Mouse (Mus musculus) urinary bladder, postnatal 25 days (tissue): ENCODE data around the gene Dna2.
"Not testable (repeated sequence)": the region's sequence is repeated elsewhere in the genome, so short reads cannot be mapped to it uniquely, and the experiment has no call there.

ENCODE experiments used
- DNase-seq: peaks from one replicate; pipeline ENCODE4 v3.0.0; 2022; ENCODE audit warnings: low spot score

The Dna2 gene

DNA sequence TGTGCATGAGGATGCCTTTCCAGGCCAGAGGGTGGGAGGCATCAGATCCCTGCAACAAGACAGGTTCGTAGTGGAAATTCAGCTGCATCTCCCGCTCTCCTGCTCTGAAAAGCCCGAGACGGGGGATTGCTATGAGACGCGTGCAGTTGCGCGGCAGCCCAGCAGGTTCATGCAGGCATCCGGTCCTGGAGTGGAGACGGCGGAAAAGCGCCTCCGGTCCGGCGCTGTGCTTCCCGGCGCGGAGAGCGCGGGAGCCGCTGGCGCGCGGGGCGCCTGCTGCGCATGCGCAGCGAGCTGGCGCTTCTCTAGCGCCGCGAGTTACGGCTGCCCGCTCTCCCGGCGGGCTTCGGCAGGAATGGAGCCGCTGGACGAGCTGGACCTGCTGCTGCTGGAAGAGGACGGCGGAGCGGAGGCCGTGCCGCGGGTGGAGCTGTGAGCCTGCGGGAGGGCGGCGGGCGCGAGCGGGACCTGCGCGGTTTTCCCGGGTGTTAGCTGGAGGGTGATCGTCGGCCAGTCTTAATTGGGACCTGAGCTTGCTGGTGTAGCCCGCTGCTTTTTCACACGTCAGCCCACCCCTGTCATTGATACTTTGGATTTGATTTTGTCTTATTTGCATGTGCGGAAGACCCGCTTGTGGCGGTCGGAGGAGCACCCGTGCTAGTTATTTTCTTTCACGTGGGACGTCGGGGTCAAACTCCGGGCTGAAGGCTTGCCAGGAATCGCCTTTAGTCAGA lies at the start of gene Dna2:
Dna2 (plus strand) TSS at position 289 of the 734 bp plus-strand sequence.
- DNase-seq, result peak; percentile 57

DNA sequence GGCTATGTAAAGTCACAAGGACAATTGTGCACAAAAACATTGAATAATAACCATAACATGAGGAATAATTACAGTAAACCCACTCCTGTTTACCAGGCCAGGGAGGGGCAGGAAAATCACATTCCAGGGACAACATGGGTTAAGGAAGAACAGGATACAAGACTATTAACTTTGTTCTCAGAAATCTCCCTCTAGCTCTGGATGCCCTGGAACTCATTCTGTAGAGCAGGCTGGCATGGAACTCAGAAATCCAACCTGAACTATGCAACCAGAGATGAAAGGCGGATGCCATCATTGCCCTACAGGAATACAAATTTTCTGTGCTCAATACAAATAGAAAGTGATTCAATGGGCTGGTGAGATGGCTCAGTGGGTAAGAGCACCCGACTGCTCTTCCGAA lies 49.4 kb upstream of the Dna2 start:
- no peak for DNase-seq

DNA sequence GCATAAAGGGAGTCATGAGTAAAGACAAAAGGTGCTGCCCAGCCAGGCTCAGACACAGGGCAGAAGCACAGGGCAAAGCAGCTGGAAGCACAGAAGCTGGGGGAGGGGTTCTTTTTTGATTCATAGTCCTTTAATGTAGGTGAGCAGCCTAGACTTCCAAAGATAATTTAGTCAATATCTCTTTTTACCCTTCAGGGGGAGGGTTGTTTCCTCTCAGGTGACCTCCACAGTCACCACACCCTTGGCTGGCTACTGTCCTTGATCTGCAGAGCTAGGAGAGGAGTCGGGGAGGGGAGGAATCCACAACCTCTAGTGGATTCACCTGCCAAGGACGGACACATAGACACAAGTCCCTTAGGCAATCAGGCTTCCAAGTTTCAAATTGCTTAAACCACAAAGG lies 48.8 kb upstream of the Dna2 start:
- no peak for DNase-seq

DNA sequence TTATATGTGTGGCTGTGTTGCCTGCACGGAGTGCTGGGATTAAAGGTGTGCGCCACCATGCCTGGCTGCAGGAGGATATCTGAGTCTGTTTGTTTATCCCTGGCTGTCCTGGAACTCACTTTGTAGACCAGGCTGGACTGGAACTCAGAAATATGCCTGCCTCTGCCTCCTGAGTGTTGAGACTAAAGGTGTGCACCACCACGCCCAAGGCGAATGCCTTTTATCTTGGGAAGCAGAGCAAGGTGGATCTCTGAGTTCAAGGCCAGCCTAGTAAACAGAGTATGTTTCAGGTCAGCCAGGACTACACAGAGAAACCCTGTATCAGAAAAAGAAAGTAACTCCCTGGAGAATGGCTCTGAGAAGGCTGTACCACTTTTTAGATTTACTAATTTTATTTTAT lies 46.7 kb upstream of the Dna2 start:
- DNase-seq, result no peak

DNA sequence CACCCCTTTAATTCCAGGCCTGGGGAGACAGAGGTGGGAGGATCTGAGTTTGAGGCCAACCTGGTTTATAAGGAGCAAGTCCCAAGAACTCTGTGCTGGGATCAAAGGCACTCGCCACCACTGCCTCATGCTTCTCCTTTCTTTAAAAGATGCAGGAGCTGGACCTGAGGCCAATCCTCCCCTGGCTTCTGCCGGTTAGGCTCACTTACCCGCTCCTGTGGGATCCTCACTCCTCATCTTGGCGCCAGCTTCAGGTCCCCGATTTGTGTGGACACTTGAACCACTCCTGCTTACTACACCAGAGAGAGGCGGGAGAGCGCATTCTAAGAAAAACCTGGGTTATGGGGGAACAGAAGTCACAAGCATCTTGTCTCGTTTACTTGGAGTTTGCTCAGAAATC lies 45.0 kb upstream of the Dna2 start:
- no peak for DNase-seq

DNA sequence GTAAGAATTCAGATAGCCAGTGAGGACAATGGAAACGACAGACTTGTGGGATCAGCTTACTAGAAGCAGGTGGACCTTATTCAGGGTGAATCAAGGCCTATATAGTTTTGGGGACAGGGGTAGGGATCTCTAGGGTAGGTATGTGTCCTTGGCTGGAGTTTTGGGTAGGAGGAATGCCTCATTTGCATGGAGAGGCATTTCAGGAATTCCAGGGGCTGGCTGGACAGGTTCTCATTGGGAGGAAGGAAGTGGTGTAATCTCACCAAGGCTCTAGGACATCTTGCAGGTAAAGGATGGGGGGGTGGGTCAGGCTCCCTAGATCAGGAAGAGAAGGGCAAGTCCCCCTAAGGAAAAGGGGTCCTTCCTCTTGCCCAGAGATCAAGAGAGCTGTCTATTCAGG lies 44.0 kb upstream of the Dna2 start:
- DNase-seq, result no peak

DNA sequence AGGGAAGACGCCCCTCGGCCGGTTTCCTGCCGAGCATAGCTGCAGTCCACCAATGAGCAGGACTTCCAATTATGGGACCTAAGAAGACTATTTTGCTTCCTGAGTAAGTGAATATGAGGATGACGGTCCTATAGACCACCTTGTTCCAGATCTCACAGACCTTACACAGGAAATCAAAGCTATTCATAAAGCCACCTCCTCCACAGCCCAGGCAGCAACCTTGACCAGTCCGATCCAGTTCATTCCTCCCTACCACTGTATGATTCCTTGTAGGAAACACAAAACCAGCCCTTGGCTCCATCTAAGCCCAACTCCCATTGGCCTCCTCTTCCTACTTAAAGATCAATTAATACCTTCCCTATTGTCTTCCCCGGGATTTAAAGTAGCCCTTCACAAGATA lies 40.5 kb upstream of the Dna2 start:
- no peak for DNase-seq

DNA sequence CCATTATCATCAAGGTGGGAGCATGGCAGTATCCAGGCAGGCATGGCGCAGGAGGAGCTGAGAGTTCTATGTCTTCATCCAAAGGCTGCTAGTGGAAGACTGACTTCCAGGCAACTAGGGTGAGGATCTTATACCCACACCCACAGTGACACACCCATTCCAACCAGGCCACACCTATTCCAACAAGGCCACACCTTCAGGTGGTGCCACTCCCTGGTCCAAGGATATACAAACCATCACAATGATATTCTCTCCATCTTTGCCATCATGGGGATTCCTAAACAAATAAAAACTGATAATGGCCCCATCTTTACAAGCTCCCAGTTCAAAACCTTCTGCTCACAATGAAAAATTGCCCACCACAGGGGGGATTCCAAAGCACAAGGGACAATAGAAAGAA lies 37.9 kb upstream of the Dna2 start, which contains the start of gene Tet1:
Tet1 (minus strand) TSS at position 101 of the 400 bp plus-strand sequence.
- DNase-seq, result not testable (repeated sequence)

DNA sequence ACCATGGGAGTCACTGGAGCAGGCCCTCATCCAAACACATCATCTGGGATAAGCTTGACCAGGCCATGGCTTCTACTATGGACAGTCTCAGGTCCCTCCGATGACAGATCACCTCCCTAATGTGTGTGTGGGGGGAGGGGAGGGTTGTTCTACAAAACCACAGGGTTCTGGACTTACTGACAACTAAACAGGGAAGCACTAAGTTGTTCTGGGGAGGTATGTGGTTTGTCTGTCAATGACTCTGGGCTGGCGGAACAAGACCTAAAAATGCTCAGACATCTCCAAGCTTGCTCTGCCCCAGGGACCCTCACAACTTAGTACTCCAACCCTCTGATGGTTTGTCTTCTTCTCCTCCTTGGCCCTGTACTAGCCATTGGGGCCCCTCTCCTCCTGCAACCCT lies 35.7 kb upstream of the Dna2 start:
- no peak for DNase-seq

DNA sequence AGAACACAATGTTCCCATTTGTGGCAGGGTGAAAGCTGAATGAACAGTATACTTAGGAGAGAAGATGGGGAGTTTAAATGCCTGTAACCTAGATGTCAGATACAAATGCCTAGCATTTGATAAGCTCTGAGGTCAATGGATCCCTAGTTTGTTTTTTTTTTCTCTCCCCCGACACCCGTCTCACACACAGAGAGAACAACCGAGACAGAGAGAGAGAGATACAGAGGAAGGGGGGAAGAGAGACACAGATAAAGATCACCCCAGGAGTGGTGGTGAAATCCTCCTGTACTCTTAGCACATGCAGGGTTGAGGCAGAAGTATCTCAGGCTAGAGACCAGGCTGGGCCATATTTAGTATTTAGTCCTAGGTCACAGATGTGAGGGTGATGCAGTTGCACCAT lies 27.8 kb upstream of the Dna2 start:
- DNase-seq, result no peak

DNA sequence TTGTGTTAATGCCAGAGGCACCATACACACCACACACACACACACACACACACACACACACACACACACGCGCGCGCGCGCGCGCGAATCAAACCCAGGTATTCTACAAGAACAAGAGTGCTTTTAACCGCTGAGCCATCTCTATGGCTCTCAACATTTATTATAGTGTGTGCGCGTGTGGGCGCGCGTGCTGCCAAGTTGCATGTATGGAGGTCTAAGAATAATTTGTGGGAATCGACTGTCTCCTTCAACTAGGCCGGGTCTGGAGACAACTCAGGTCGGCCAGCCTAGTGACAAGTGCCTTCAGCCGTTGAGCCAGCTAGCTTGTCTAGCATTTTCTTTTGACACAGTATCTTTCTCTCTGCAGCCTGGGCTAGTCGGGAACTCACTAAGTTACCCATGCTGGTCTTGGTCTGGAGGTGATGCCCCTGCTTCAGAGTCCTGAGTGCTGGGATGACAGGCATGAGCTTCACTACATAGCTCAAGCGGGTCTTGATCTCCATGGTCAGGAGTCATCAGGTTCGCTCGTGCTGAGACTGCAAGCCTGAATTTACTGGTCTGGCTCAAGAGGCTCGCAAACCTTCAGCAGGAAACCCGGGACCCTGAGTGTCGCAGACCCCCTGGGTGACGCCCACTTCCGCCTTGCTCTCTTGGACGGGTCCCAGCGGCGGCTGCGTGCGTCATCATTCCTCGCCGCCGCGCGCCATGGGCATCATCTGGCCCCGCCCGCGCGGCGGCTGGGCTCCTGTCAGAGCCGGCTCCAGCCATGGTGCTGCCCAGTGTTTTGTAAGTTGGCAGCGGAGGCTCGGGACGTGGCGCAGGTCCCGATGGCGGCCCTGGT lies 26.7 kb upstream of the Dna2 start, which contains the start of gene Slc25a16:
Slc25a16 (plus strand) TSS at position 709 of the 841 bp plus-strand sequence.
- peak; percentile 92 for DNase-seq

DNA sequence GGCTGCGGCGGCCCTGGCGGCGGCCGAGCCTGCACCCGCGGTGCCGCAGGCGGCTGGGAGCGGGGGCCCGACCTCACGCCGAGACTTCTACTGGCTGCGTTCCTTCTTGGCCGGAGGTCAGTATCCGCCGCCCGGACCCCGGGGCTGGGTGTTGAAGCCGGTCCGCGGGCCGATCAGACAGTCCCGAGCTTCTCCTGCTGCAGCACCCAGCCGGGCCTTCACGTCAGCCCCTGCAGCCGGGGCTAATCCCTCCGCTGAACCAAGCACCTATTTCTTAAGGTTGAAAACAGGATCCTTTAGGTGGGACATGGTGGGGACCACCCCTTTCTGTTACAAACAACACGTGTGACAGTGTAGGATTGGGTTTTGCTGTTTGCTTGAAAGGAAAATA lies 26.1 kb upstream of the Dna2 start:
- no peak for DNase-seq

DNA sequence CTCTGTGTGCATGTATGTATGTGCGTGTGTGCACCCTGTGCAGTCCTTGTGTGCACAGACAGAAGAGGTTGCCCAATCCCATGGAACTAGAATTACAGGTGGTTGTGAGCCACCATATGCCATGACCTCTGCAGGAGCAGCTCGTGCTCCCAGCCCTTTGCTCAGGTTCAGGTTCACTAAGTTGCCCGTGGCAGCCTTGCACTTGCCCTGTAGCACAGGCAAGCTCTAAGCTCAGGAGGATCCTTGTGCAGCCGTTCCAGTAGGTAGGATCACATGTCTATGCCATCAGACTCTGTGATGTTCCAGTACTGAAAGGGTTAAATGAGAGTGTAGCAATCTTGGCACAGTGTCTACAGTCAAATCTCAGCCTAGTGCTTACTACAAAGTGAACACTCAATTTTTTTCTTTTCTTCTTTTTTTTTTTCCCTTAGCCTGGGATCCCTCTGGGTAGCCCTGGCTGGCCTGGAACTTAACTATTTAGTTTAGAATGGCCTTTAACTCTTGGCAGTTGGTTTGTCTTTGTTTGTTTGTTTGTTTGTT lies 22.7 kb upstream of the Dna2 start:
- DNase-seq, result no peak

DNA sequence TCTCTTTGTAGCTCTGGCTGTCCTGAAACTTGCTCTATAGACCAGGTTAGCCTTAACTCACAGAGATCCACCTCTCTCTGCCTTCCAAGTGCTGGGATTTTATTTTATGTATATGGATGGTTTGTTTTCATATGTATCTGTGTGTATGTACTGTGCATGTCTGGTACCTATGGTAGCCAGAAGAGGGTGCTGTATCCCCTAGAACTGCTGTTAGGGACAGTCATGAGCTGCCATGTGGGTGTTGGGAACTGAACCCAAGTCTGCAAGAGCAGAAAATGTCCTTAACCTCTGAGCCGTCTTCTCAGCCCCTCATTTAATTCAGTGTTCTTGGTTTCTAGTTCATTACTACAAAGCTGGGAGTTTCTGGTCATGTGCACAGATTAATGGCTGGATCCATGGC lies 14.4 kb upstream of the Dna2 start:
- DNase-seq, result no peak

DNA sequence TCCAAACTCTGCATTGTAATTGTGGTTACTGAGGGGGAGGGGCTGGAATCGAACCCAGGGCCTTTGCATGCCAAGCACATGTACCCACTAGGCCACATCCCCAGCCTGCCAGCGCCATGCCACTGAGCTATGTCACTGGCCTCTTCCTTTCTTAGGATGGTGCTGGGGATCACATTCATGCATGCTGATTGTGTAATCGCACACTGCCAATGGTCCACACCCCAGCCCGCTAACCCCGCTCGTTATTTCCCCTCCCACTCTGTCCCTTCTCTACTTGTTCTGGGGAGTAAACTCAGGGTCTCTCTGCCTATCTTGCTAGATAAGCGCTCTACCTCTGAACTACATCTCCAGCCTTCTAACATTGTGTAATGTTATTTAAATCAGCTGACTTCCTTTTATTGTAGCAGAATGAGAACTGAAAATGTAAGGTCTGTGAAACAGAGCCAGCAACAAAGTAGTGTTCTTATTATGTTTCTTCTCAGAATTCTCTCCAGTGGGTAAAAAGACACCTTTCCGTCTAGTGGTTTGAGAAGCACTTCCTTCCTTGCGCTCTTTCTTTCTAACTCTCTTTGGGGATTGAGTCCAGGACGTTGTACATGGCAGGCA lies 1.7 kb upstream of the Dna2 start:
- no peak for DNase-seq

DNA sequence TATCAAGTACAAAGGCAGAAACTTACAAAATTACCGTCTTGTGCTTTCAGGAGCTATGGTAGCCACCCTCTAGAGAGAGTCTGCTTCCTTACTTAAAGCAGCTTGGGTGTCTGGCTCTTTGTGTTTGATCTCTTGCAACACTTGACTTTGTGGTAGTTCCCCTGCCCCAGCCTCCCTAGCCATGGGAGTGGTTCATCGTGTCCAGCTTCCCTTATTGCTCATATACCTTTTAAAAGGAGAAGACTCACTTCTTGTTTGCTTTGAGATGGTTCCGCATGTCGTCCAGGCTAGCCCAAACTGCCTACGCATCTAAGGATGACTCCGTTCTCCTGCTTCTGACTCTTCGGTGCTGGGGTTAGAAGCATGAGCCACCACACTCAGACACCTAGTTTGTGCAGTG lies 1.7 kb downstream of the Dna2 start:
- no peak for DNase-seq

DNA sequence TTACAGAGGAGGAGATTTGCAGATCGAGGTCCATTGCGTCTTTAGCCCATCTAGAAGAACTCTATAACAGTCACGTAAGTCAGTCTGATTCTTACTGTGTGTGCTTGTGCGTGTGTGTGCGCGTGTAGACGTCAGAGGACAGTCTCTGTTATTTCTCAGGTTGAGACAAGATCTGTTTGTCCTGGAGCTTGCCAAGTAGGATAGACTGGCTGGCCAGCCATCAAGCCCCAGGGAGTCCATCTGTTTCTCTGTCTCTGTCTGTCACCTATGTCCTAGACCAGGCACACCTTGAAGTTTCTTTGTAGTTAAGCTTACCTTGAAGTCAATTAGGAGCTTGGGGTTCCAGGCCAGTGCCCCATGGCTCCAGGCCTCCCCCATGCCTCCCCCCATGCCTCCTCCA lies 17.1 kb downstream of the Dna2 start:
- no peak for DNase-seq

DNA sequence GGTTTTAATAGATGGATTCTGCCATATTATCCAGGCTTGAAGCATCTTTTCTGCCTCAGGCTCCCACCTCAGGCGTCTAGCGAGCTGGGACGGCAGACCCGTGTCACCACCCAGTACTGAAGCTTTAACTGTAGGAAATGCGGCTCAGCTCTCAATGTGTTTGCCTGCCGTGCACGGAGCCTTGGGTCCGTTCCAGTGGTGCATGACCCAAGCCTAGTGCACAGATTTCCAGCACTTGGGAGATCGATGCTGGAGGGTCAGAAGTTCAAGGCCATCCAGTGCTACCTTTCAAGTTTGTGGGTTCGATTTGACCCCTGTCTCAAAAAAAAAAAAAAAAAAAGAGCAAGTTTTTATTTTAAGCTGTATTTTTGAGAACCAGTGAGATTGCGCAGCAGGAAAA lies 19.0 kb downstream of the Dna2 start:
- DNase-seq, result no peak

DNA sequence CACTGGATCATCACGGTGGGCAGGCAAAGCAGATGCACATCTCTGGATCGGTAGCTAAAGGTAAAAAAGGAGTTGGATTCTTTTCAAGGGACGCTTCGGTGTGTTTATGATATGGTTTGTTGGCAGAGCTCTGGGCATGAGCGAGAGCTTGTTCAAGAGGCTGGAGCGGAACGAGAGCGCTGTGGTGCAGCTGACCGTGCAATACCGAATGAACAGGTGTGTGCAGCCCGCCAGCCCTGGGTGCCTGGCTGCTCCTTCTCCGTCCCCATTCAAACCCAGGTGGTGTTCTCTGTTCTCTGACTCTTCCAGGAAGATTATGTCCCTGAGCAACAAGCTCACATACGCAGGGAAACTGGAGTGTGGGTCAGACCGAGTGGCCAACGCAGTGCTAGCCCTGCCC lies 19.5 kb downstream of the Dna2 start:
- no peak for DNase-seq

DNA sequence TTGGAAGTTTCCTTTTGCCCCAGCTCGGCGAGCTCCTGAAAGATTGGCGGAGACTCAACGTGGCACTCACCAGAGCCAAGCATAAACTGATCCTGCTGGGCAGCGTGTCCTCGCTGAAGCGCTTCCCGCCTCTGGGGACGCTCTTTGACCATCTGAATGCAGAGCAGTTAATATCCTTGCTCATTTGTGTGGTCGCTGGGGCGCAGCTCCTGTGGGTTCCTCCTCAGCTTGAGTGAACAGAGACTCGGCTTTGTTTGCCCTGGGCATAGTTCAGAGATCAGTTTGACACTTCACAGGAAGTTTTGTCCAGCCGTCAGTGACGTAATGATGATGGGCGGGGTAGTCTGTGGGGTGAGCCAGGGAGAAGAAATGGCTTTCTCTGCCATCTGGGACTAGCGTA lies 25.0 kb downstream of the Dna2 start:
- DNase-seq, result no peak

DNA sequence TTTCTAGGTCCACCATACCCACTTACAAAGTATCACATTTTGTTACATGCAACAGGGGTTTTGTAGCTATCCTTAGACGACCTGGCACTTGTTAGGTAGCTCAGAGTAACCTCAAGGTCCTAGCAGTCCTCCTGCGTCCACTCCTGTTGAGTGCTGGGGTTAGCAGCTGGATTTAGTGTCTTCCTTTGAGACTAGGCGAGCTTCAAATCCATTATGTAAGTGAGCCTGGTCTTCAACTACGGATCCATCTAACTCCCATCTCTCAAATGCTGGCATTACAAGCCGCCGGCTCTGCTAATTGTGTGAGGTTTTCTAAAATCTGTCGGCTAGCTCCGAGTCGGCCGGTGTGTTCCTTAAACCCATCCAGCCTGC lies 32.8 kb downstream of the Dna2 start:
- DNase-seq, result no peak

DNA sequence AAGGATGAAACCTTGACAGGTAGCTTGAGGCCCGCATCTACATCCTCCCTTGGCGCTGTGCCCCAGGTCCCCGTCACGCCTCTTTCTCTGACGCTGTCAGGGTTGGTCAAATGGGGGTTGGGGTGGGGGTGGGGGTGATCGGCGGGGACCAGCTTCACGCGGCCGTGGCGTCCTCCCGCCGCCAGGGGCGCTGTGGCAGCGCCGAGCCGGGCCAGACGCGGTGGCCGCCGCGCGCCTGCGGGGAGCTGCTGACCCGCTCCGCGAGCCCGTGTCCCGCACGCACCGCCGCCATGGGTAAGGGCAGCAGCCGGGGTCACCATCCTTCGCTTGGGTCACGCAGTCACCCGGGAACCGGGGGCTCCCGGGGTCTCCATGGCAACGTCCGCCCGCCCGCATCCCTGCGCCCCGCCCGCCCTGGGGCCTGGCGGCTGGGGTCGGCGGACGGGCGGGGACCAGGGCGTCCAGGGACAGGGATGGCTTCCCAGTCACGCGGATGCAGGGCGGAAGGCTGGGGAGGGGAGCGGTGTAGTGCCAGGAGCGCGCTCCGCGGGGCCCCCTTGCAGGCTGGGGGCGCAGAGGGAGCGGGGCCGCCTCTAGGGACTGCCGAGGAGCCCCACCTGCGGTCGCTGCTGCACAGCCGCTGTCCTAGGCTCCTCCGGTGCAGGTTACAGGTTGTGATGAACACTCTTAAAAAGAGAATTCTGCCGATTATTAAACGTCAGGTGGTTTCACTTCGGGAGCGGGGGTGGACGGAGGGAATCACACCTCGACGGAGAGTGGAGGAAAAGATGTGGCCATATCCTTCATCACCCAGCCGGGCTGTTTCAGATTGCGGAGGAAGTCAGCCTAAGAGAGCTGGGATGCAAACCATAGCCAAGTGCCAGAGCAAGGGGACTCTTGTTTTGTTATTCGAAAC lies 33.5 kb downstream of the Dna2 start, which contains the start of gene Rufy2:
Rufy2 (plus strand) TSS at position 185 of the 916 bp plus-strand sequence.
- peak; percentile 82 for DNase-seq
